Mouse (Mus musculus): Measurements from ENCODE around the gene Trnau1ap. TPM values are rescaled to one million over a fixed set of nuclear protein-coding genes. Genes with fewer than 3 reads are reported as not detected.
A peak's percentile ranks its signal among the peaks of the same experiment; 100 is the strongest.

The Trnau1ap gene
- total and polyA plus RNA-seq, 3 experiments: 60.7 to 80.5 (median 71.5) TPM

GRCm38 (mm10) chr4:132292988-132293387, 36.4 kb downstream of the Trnau1ap start:
- Histone ChIP-seq H3K79me2 (replicated peaks; ENCODE audit: control insufficient read depth, extremely low read depth, insufficient read depth, poor library complexity, severe bottlenecking) (no peaks in the 10 kb centered on the region), H3K4me2 (ENCODE audit: insufficient read depth, low read depth, poor library complexity, severe bottlenecking) (no peak overlapping the region), H3K36me3 (replicated peaks in 1 of 2; ENCODE audit: control insufficient read depth in 1 of 2, insufficient read depth in 1 of 2, low read length in 1 of 2) (peaks cover 25 to 54% of the 10 kb centered on the region in 2 experiments), H3K27ac (ENCODE audit: insufficient read depth, low read depth) (no peak overlapping the region), H3K27me3 (replicated peaks) (no peaks in the 10 kb centered on the region), H3K9ac (ENCODE audit: insufficient read depth, low read depth) (no peak overlapping the region), H3K4me1 (ENCODE audit: control insufficient read depth in 1 of 2, insufficient read depth in 2 of 2) (peaks cover 3 to 25% of the 10 kb centered on the region in 2 experiments; a peak in 3 of 4 replicates), H3K9me3 (replicated peaks; ENCODE audit: low read length) (peaks cover 3% of the 10 kb centered on the region), H3K4me3 (replicated peaks in 1 of 3; ENCODE audit: low read depth in 2 of 3, low read length in 2 of 3, poor library complexity in 1 of 3) (no peak overlapping the region)
- TF ChIP-seq RAD21 (IDR thresholded peaks at IDR 0.05; ENCODE audit: low read depth, low read length) (peak; percentile 15), SIN3A (IDR thresholded peaks at IDR 0.05; ENCODE audit: low read length) (no peak), PAX5 (IDR thresholded peaks at IDR 0.05; ENCODE audit: low read length) (no peak), MAZ (IDR thresholded peaks at IDR 0.05; ENCODE audit: low read depth, low read length) (no peak), KAT2A (IDR thresholded peaks at IDR 0.05; ENCODE audit: insufficient replicate concordance, low read length) (no peak), MYC (IDR thresholded peaks at IDR 0.05; ENCODE audit: low read depth, low read length) (no peak), SMC3 (IDR thresholded peaks at IDR 0.05; ENCODE audit: low read depth, low read length) (peak; percentile 28), ZNF384 (IDR thresholded peaks at IDR 0.05; ENCODE audit: low read depth, low read length) (no peak), BHLHE40 (IDR thresholded peaks at IDR 0.05; ENCODE audit: low read depth, low read length) (no peak), CTCF (conservative IDR thresholded peaks at IDR 0.05 in 1 of 2, IDR thresholded peaks at IDR 0.05 in 1 of 2; ENCODE audit: low read depth in 2 of 2, low read length in 2 of 2) (peak in 1 of 2 experiments; percentile 36; a peak in 2 of 4 replicates), TCF12 (IDR thresholded peaks at IDR 0.05; ENCODE audit: low read depth, low read length) (no peak), USF1 (IDR thresholded peaks at IDR 0.05; ENCODE audit: low read depth, low read length) (no peak), ELF1 (IDR thresholded peaks at IDR 0.05; ENCODE audit: low read depth, low read length) (no peak), UBTF (IDR thresholded peaks at IDR 0.05; ENCODE audit: low read depth, low read length) (no peak), HCFC1 (IDR thresholded peaks at IDR 0.05; ENCODE audit: low read depth, low read length) (no peak), MEF2A (IDR thresholded peaks at IDR 0.05; ENCODE audit: borderline replicate concordance, low read depth, low read length) (no peak), ZKSCAN1 (IDR thresholded peaks at IDR 0.05; ENCODE audit: borderline replicate concordance, low read depth, low read length) (no peak)
- in situ Hi-C loops (cut with MboI; ENCODE audit: low pct_ligation_motif_present, low pct_unique_long_range_greater_than_20kb, low sequenced_read_pairs) (loop anchor here (25.0 kb wide), 1 partner anchor 119 kb away; the partner anchor contains the start of gene Phactr4), dilution Hi-C loops (cut with MboI; ENCODE audit: extremely low pct_ligation_motif_present, extremely low pct_unique_long_range_greater_than_20kb, low sequenced_read_pairs) (no loop called here)
- DNase-seq (ENCODE audit: extremely low read depth): no peak

DNA sequence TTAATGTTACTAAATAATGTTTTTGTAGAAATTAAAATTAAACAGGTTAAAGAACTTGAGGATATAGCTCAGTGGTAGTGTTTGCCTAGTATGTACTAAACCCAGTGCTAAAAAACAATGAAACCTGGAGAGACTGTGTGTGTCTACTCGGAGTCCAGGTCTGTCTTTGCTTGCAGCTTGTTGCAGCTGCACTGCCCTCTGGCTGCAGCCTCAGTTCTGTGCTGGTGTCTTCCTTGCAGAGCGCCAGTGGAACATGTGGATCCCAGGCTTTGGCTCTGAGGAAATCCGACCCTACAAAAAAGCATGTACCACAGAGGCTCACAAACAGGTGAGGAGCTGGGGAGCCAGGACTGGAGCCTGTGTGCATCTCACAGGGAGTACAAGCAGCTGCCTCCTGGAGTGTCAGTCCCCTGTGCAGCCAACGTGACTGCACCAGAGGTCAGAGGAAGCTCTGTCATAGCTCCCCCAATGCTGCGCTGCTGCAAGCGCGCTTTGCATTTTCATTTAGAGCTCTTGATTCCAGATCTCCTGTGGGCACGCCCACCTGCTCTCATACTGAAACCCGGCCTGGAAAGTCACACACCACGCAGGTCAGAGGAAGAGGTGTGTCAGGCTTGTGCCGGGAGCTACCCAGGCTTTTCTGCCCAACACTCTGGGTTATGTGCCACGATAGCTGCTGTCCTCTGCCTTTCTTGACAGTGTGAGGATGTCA, 37.6 kb downstream of the Trnau1ap start:
- Histone ChIP-seq H3K4me3 (replicated peaks in 1 of 3; ENCODE audit: low read depth in 2 of 3, low read length in 2 of 3, poor library complexity in 1 of 3) (no peak overlapping the region), H3K36me3 (replicated peaks in 1 of 2; ENCODE audit: control insufficient read depth in 1 of 2, insufficient read depth in 1 of 2, low read length in 1 of 2) (peaks cover 25 to 59% of the 10 kb centered on the region in 2 experiments), H3K27me3 (replicated peaks) (no peaks in the 10 kb centered on the region), H3K4me2 (ENCODE audit: insufficient read depth, low read depth, poor library complexity, severe bottlenecking) (no peak overlapping the region), H3K4me1 (ENCODE audit: control insufficient read depth in 1 of 2, insufficient read depth in 2 of 2) (peaks cover 3 to 25% of the 10 kb centered on the region in 2 experiments; a peak in 3 of 4 replicates), H3K9me3 (replicated peaks; ENCODE audit: low read length) (peaks cover 3% of the 10 kb centered on the region), H3K9ac (ENCODE audit: insufficient read depth, low read depth) (no peak overlapping the region), H3K27ac (ENCODE audit: insufficient read depth, low read depth) (peak overlapping the region; percentile 32; the same call in 1 of the 2 replicates), H3K79me2 (replicated peaks; ENCODE audit: control insufficient read depth, extremely low read depth, insufficient read depth, poor library complexity, severe bottlenecking) (no peaks in the 10 kb centered on the region)
- peak; percentile 77 for DNase-seq (ENCODE audit: extremely low read depth)
- TF ChIP-seq POLR2AphosphoS2 (IDR thresholded peaks at IDR 0.05; ENCODE audit: low read depth, low read length) (no peak), NRF1 (IDR thresholded peaks at IDR 0.05; ENCODE audit: low read depth, low read length) (0 out of 2 replicates have a peak, but pooled peaks have one; percentile 21), CHD1 (IDR thresholded peaks at IDR 0.05; ENCODE audit: low read depth, low read length) (no peak), CTCF (conservative IDR thresholded peaks at IDR 0.05 in 1 of 2, IDR thresholded peaks at IDR 0.05 in 1 of 2; ENCODE audit: low read depth in 2 of 2, low read length in 2 of 2) (peak in 1 of 2 experiments; percentile 35; a peak in 1 of 4 replicates), BHLHE40 (IDR thresholded peaks at IDR 0.05; ENCODE audit: low read depth, low read length) (peak; percentile 15; the same call in 1 of the 2 replicates), IRF4 (IDR thresholded peaks at IDR 0.05; ENCODE audit: low read depth, low read length) (0 out of 2 replicates have a peak, but pooled peaks have one; percentile 18)
- in situ Hi-C loops (cut with MboI; ENCODE audit: low pct_ligation_motif_present, low pct_unique_long_range_greater_than_20kb, low sequenced_read_pairs) (loop anchor here (25.0 kb wide), 1 partner anchor 121 kb away; the partner anchor contains the start of gene Phactr4), dilution Hi-C loops (cut with MboI; ENCODE audit: extremely low pct_ligation_motif_present, extremely low pct_unique_long_range_greater_than_20kb, low sequenced_read_pairs) (no loop called here)
